Mouse (Mus musculus) liver, postnatal 0 days (tissue): ENCODE data around the gene Ccdc12. TPM values are rescaled to one million over a fixed set of nuclear protein-coding genes. Genes with fewer than 3 reads are reported as not detected.

ENCODE experiments used
- ATAC-seq: fragments of 200-750 bp; cut with Nextera tagmentation; 2 replicates; pipeline ENCODE4 v1.8.0; 2017; ENCODE audit warnings: mild to moderate bottlenecking, moderate library complexity
- DNase-seq: peaks from one replicate; pipeline ENCODE4 v3.0.0-alpha.2; 2016
- H3K27ac ChIP-seq: fragments of 300-500 bp; sonication (generic); 2 replicates; pipeline ENCODE4 v1.5.1; 2014; ENCODE audit warnings: antibody characterized with exemption, moderate library complexity, mild to moderate bottlenecking, low read depth
- H3K27me3 ChIP-seq: fragments of 300-500 bp; sonication (generic); 2 replicates; pipeline ENCODE4 v1.6.1; 2014; ENCODE audit warnings: low read length, control low read depth, mixed read lengths; ENCODE audit not compliant: insufficient read depth
- H3K36me3 ChIP-seq: fragments of 300-500 bp; sonication (generic); replicated peaks from 2 replicates; pipeline ENCODE4 v1.6.1; 2014; ENCODE audit warnings: mild to moderate bottlenecking, control low read depth, low read length, moderate library complexity, mixed read lengths; ENCODE audit not compliant: insufficient read depth
- H3K4me1 ChIP-seq: fragments of 300-500 bp; sonication (generic); 2 replicates; pipeline ENCODE4 v1.6.1; 2014; ENCODE audit warnings: antibody characterized with exemption, mild to moderate bottlenecking, control low read depth; ENCODE audit not compliant: insufficient read depth
- H3K4me2 ChIP-seq: fragments of 300-500 bp; sonication (generic); 2 replicates; pipeline ENCODE4 v1.6.1; 2014; ENCODE audit warnings: low read depth, mild to moderate bottlenecking, low read length, moderate library complexity, mixed read lengths
- H3K4me3 ChIP-seq: fragments of 300-500 bp; sonication (generic); 2 replicates; pipeline ENCODE4 v1.5.1; 2014; ENCODE audit warnings: low read depth, low read length
- H3K9ac ChIP-seq: fragments of 300-500 bp; sonication (generic); replicated peaks from 2 replicates; pipeline ENCODE4 v1.6.1; 2014; ENCODE audit warnings: mild to moderate bottlenecking, moderate library complexity
- H3K9me3 ChIP-seq: fragments of 300-500 bp; sonication (generic); 2 replicates; pipeline ENCODE4 v1.6.1; 2016; ENCODE audit warnings: mild to moderate bottlenecking, control low read depth, low read length, mixed read lengths
- CTCF ChIP-seq: sonication (generic); IDR thresholded peaks from 2 replicates; pipeline ENCODE4 v1.5.1; 2016; ENCODE audit warnings: antibody characterized with exemption, low read depth
- EP300 ChIP-seq: IDR thresholded peaks from 2 replicates; pipeline ENCODE4 v1.6.1; 2016; ENCODE audit warnings: antibody characterized with exemption, low read depth, mild to moderate bottlenecking
- WGBS: fragments of 180-500 bp; shearing (Covaris S2); extraction: QIAGEN DNeasy Blood & Tissue Kit; methylation state at CpG from one replicate; pipeline ENCODE4 v1.1.7; 2014; ENCODE audit not compliant: insufficient replicate concordance; 5-methylcytosine and 5-hydroxymethylcytosine counted together
- polyA plus RNA-seq: library from polyadenylated mRNA; unstranded; fragments of >200 nt; fragmentation: Nextera tagmentation; extraction: Ambion mirVana; gene quantifications from 2 replicates; pipeline ENCODE4 v1.2.1, GENCODE M21; 2015

Gene Ccdc12
- polyA plus RNA-seq, 1 experiment from 2014 or later = 69.3 TPM

DNA sequence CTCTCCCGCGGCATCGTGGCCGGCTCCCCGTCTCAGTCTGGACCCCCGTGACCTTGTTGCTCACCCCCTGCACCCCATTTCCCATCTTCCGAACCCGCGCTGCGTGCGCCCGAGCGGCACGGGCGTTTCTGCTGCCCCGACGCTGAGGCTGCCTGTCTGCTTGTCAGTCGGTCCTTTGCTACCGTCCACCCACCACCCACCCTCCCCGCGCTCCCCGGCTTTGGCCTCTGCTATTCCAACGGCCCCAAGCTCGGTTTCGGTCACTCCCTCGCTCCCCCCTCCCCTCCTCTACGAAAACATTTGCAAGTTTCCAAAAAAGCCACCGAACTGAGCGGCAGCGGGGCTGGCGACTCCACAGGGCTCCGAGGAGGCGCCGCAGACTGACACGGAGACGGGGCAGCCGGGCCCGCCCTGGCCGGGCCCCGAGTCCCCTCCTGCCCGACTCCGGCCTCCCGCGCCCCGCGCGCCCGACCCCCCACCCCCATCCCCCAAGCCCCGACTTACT, 86.7 kb downstream of the Ccdc12 start:
- TF ChIP-seq CTCF = no peak
- TF ChIP-seq EP300 = no peak

DNA sequence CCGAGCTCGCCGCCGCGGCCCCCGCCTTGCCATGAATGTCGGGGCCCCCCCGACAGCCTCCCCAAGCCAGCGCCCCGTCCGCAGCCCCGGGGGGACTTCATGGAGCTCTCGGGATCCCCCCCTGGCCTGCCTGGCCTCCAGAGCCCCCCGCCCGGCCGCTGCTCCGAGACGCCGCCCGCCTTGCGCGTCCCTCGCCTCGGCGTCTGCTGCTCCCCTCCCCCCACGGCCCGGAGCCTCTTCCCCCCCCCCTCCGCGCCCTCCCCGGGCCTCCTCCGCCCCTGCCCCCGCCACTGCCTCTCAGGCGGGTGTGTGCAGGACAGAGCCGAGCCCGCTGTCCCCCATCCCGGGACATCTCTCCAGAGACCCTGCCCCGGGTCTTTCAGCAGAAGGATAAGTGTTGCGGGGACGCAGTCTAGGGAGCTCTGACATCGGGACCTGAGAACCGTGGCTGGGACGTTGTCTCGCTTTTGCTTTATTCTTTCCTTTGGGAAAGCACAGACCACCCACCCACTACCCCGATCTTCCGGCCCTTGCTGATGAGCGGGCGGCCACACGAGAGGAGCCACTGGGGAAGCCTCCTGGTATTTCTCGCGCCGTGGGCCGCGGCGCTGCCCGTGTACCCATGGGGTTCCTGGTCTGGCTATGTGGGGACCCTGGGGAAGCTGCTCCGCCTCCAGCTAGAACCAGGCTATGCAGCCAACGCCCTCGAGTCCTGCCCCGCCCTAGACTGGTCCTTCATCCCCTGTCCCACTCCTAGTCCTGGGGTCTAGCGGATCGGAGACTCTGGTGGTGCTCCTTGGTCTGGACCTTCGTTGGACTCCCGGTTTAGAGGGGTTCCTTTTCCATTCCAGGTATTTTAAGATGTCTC, 87.4 kb downstream of the Ccdc12 start:
- ATAC-seq (no peak), DNase-seq (peak; percentile 39)
- H3K36me3 ChIP-seq = no peaks in the 10 kb centered on the region
- peaks cover 59% of the 10 kb centered on the region for H3K27me3 ChIP-seq
- H3K4me1 ChIP-seq = no peaks in the 10 kb centered on the region; the same call in 1 of the 2 replicates
- 10% methylated on average over 44 of the region's 63 CpGs for WGBS
- H3K9ac ChIP-seq = peak overlapping the region; percentile 48; the same call in 1 of the 2 replicates
- peak overlapping the region; percentile 39; the same call in 1 of the 2 replicates for H3K27ac ChIP-seq
- peak overlapping the region; percentile 51 for H3K4me3 ChIP-seq
- H3K4me2 ChIP-seq = peak overlapping the region; percentile 79
- TF ChIP-seq EP300 (no peak), CTCF (no peak)
- H3K9me3 ChIP-seq = no peaks in the 10 kb centered on the region

More for the DNA sequence above, 86.7 kb downstream of the Ccdc12 start:
- no peak for ATAC-seq
- no peaks in the 10 kb centered on the region for H3K36me3 ChIP-seq
- H3K9me3 ChIP-seq = no peaks in the 10 kb centered on the region
- 2% methylated on average over 49 of the region's 49 CpGs for WGBS
- no peaks in the 10 kb centered on the region; the same call in 1 of the 2 replicates for H3K4me1 ChIP-seq
- H3K27me3 ChIP-seq = peaks cover 59% of the 10 kb centered on the region
- H3K4me2 ChIP-seq = peak overlapping the region; percentile 79
- peak overlapping the region; percentile 48; the same call in 1 of the 2 replicates for H3K9ac ChIP-seq
- DNase-seq = peak; percentile 32
- H3K4me3 ChIP-seq = peak overlapping the region; percentile 51
- H3K27ac ChIP-seq = peak overlapping the region; percentile 39; the same call in 1 of the 2 replicates

DNA sequence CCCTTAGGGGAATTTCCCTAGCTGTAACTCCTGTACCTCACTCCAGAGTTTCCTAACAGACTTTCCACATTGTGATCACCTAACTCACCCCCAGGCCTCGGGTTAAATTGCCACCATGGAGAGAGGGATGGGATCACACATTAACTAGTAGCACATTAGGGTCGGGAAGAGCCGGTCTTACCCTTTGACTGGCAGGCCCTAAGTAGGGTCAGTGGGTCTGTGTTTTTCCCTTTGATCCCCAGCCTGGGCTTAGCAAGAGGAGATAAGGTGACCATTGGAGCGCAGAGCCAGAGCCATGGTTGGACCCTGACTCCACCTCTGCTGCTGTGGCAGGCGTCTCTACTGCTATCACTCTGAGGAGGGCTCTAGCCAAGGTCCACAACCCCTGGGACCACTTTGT, 89.4 kb downstream of the Ccdc12 start:
- DNase-seq (no peak), ATAC-seq (no peak)
- TF ChIP-seq CTCF (no peak), EP300 (no peak)
- 33% methylated on average over 5 of the region's 5 CpGs for WGBS
- Histone ChIP-seq H3K27me3 (peaks cover 50% of the 10 kb centered on the region), H3K4me2 (no peak overlapping the region), H3K9me3 (no peaks in the 10 kb centered on the region), H3K4me3 (no peak overlapping the region), H3K9ac (no peak overlapping the region), H3K27ac (no peak overlapping the region), H3K4me1 (no peaks in the 10 kb centered on the region; the same call in 1 of the 2 replicates), H3K36me3 (no peaks in the 10 kb centered on the region)

DNA sequence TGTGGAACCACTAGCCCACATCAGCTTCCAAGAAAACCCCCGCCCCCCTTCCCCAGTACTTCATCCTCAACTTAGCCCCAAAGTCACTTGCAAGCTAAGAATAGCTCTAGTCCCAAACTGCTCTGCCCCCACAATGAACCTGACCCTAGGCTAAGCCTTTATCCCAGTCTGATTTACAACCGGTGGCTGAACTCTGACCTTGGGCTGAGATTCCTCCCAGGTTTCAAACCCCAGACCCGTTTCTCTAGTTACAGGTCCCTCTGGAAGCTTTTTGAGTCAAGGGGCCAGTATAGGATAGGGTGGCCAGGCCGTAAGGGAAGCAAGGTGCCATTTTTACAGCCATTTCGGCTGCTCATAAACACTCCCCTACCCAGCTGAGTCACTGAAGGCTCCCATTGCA, 89.9 kb downstream of the Ccdc12 start:
- Histone ChIP-seq H3K36me3 (no peaks in the 10 kb centered on the region), H3K4me1 (no peaks in the 10 kb centered on the region; the same call in 1 of the 2 replicates), H3K4me2 (no peak overlapping the region), H3K27me3 (peaks cover 45% of the 10 kb centered on the region), H3K4me3 (no peak overlapping the region), H3K9me3 (no peaks in the 10 kb centered on the region), H3K9ac (no peak overlapping the region), H3K27ac (no peak overlapping the region)
- DNase-seq (no peak), ATAC-seq (no peak)
- WGBS = 46% methylated on average over 5 of the region's 5 CpGs
- TF ChIP-seq EP300 (no peak), CTCF (no peak)

DNA sequence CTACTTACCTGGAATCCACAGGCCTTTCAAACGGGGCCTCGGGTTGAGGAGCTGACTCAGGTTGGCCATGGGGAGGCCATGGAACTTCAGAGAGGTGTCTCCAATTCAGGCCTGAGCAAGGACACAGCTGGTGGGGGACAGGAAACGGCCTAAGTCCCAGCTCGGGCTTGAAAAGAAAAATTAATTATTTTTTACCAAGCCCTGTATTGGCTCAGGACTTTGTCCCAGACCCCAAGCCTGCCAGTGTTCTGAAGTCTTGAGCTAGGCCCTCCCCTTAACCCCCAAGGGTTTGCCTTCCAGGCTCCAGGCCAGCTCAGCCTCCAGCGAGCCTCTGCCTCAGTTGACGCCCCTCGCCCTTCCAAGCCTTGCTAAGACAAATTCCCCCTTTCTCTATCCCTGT, 90.7 kb downstream of the Ccdc12 start, which contains the start of gene Pth1r:
TSS of gene Pth1r (minus strand) at position 185 of the 400 bp plus-strand sequence.
- no peaks in the 10 kb centered on the region for H3K36me3 ChIP-seq
- H3K27ac ChIP-seq = no peak within 1 kb of the TSS
- WGBS = 62% methylated on average over 7 of the region's 7 CpGs
- peaks cover 38% of the 10 kb centered on the region for H3K27me3 ChIP-seq
- TF ChIP-seq CTCF (no peak), EP300 (no peak)
- no peak within 1 kb of the TSS for H3K4me3 ChIP-seq
- no peaks in the 10 kb centered on the region; the same call in 1 of the 2 replicates for H3K4me1 ChIP-seq
- ATAC-seq = no peak
- H3K9ac ChIP-seq = no peak within 1 kb of the TSS
- no peak within 1 kb of the TSS for H3K4me2 ChIP-seq
- DNase-seq = no peak
- H3K9me3 ChIP-seq = no peaks in the 10 kb centered on the region

DNA sequence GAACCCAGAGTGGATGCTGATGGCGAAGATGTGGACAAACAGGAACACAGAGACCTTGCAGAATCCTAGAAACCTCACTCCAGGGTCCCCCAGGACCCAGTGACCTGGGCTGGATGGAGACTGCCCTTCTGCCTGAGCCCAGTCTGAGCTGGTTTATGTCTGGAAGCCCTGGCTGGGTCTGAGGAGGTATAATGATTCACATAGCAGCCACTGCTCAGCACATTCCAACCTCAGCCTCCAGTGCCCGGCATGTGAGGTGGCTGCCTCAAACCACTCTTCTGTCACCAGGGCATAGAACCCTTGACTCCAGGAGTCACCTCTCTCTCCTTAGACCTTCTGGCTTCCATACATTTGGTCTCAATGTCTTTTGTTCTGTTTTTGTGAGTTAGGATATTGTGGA, 92.1 kb downstream of the Ccdc12 start:
- no peaks in the 10 kb centered on the region; the same call in 1 of the 2 replicates for H3K4me1 ChIP-seq
- no peaks in the 10 kb centered on the region for H3K36me3 ChIP-seq
- 73% methylated on average over 2 of the region's 2 CpGs for WGBS
- no peaks in the 10 kb centered on the region for H3K9me3 ChIP-seq
- H3K4me2 ChIP-seq = no peak overlapping the region
- ATAC-seq (no peak), DNase-seq (no peak)
- no peak overlapping the region for H3K27ac ChIP-seq
- H3K9ac ChIP-seq = no peak overlapping the region
- no peak overlapping the region for H3K4me3 ChIP-seq
- TF ChIP-seq EP300 (no peak), CTCF (no peak)
- peaks cover 23% of the 10 kb centered on the region for H3K27me3 ChIP-seq
